Mouse (Mus musculus) lung, embryonic 16.5 days (tissue): ENCODE measurements around the gene Slc28a1. TPM values are rescaled to one million over a fixed set of nuclear protein-coding genes. Genes with fewer than 3 reads are reported as not detected.

ENCODE experiments used
- ATAC-seq: fragments of 200-750 bp; cut with Nextera tagmentation; 2 replicates; pipeline ENCODE4 v1.8.0; 2017; ENCODE audit warnings: low read depth, mild to moderate bottlenecking, moderate library complexity
- H3K27ac ChIP-seq: fragments of 300-500 bp; sonication (generic); 2 replicates; pipeline ENCODE4 v1.5.1; 2014; ENCODE audit warnings: mild to moderate bottlenecking, control low read depth, low read length
- H3K27me3 ChIP-seq: fragments of 300-500 bp; sonication (generic); 2 replicates; pipeline ENCODE4 v1.6.1; 2014; ENCODE audit warnings: low read depth, low read length, mixed read lengths; ENCODE audit not compliant: control insufficient read depth, insufficient read depth
- H3K36me3 ChIP-seq: fragments of 300-500 bp; sonication (generic); 2 replicates; pipeline ENCODE4 v1.6.1; 2014; ENCODE audit warnings: low read length; ENCODE audit not compliant: control insufficient read depth, insufficient read depth
- H3K4me1 ChIP-seq: fragments of 300-500 bp; sonication (generic); replicated peaks from 2 replicates; pipeline ENCODE4 v1.6.1; 2014; ENCODE audit warnings: low read length, mixed read lengths; ENCODE audit not compliant: control insufficient read depth, insufficient read depth
- H3K4me2 ChIP-seq: fragments of 300-500 bp; sonication (generic); 2 replicates; pipeline ENCODE4 v1.6.1; 2014; ENCODE audit warnings: low read depth, low read length, control low read depth
- H3K4me3 ChIP-seq: fragments of 300-500 bp; sonication (generic); 2 replicates; pipeline ENCODE4 v1.5.1; 2014; ENCODE audit warnings: mild to moderate bottlenecking, low read length, control low read depth
- H3K9ac ChIP-seq: fragments of 300-500 bp; sonication (generic); 2 replicates; pipeline ENCODE4 v1.6.1; 2014; ENCODE audit warnings: low read length, control low read depth
- H3K9me3 ChIP-seq: fragments of 300-500 bp; sonication (generic); 2 replicates; pipeline ENCODE4 v1.6.1; 2016; ENCODE audit warnings: low read length; ENCODE audit not compliant: control insufficient read depth
- WGBS: fragments of 180-500 bp; shearing (Covaris S2); extraction: QIAGEN DNeasy Blood & Tissue Kit; methylation state at CpG from one replicate; pipeline ENCODE4 v1.1.7; 2014; 5-methylcytosine and 5-hydroxymethylcytosine counted together
- polyA plus RNA-seq: library from polyadenylated mRNA; unstranded; fragments of >200 nt; fragmentation: Nextera tagmentation; extraction: Ambion mirVana; gene quantifications from 2 replicates; pipeline ENCODE4 v1.2.1, GENCODE M21; 2015

Slc28a1 gene
- polyA plus RNA-seq, result 0.06 TPM in 1 of 2 replicates, not detected in the other

- no peaks in the 10 kb centered on the region for H3K9me3 ChIP-seq
- no peak within 1 kb of the TSS for H3K4me2 ChIP-seq
- no peak within 1 kb of the TSS for H3K4me3 ChIP-seq
- no peaks in the 10 kb centered on the region for H3K27me3 ChIP-seq
- no peak within 1 kb of the TSS for H3K9ac ChIP-seq
- 61% methylated on average over 6 of the region's 6 CpGs for WGBS
- H3K36me3 ChIP-seq, result no peaks in the 10 kb centered on the region
- H3K4me1 ChIP-seq, result no peaks in the 10 kb centered on the region; the same call in none of the 2 replicates
- no peak for ATAC-seq
- no peak within 1 kb of the TSS for H3K27ac ChIP-seq
Observed at GRCm38 (mm10) chr7:81114555-81114954, at the start of gene Slc28a1. Gene Slc28a1, plus strand, starts transcription at chr7:81114799.

- no peaks in the 10 kb centered on the region for H3K9me3 ChIP-seq
- H3K9ac ChIP-seq, result no peak overlapping the region
- no peaks in the 10 kb centered on the region for H3K36me3 ChIP-seq
- H3K27me3 ChIP-seq, result no peaks in the 10 kb centered on the region
- H3K27ac ChIP-seq, result no peak overlapping the region
- WGBS, result 15% methylated on average over 6 of the region's 6 CpGs
- no peak overlapping the region for H3K4me3 ChIP-seq
- peak; percentile 49; the same call in 1 of the 2 replicates for ATAC-seq
- H3K4me2 ChIP-seq, result no peak overlapping the region
- no peaks in the 10 kb centered on the region for H3K4me1 ChIP-seq
Observed at GRCm38 (mm10) chr7:81066714-81067113, 47.9 kb upstream of the Slc28a1 start.

GRCm38 (mm10) chr7:81072463-81072862 is 42.1 kb upstream of the Slc28a1 start:
- H3K4me2 ChIP-seq, result no peak overlapping the region
- no peak overlapping the region for H3K9ac ChIP-seq
- H3K4me1 ChIP-seq, result peaks cover 23% of the 10 kb centered on the region
- peak; percentile 57 for ATAC-seq
- WGBS, result 21% methylated on average over 5 of the region's 5 CpGs
- H3K4me3 ChIP-seq, result no peak overlapping the region
- H3K27ac ChIP-seq, result 0 out of 2 replicates have a peak overlapping the region, but pooled peaks have one; percentile 19
- no peaks in the 10 kb centered on the region for H3K27me3 ChIP-seq
- no peaks in the 10 kb centered on the region for H3K36me3 ChIP-seq
- H3K9me3 ChIP-seq, result no peaks in the 10 kb centered on the region

GRCm38 (mm10) chr7:81073273-81073672 is 41.3 kb upstream of the Slc28a1 start:
- H3K36me3 ChIP-seq, result no peaks in the 10 kb centered on the region
- no peak for ATAC-seq
- no peaks in the 10 kb centered on the region for H3K27me3 ChIP-seq
- 84% methylated on average over 5 of the region's 5 CpGs for WGBS
- H3K4me2 ChIP-seq, result no peak overlapping the region
- peaks cover 23% of the 10 kb centered on the region for H3K4me1 ChIP-seq
- H3K4me3 ChIP-seq, result no peak overlapping the region
- H3K9me3 ChIP-seq, result no peaks in the 10 kb centered on the region
- no peak overlapping the region for H3K27ac ChIP-seq
- H3K9ac ChIP-seq, result no peak overlapping the region

- H3K9ac ChIP-seq, result peak overlapping the region; percentile 21; the same call in 1 of the 2 replicates
- no peak overlapping the region for H3K4me2 ChIP-seq
- peak; percentile 42 for ATAC-seq
- no peak overlapping the region for H3K4me3 ChIP-seq
- H3K27ac ChIP-seq, result peak overlapping the region; percentile 71
- H3K36me3 ChIP-seq, result no peaks in the 10 kb centered on the region
- H3K27me3 ChIP-seq, result no peaks in the 10 kb centered on the region
- H3K9me3 ChIP-seq, result no peaks in the 10 kb centered on the region
- 40% methylated on average over 9 of the region's 9 CpGs for WGBS
- peaks cover 27% of the 10 kb centered on the region for H3K4me1 ChIP-seq
Observed at GRCm38 (mm10) chr7:81074546-81074945, 40.1 kb upstream of the Slc28a1 start.

GRCm38 (mm10) chr7:81075299-81075698 is 39.3 kb upstream of the Slc28a1 start:
- WGBS, result 24% methylated on average over 7 of the region's 7 CpGs
- Histone ChIP-seq H3K27me3 (no peaks in the 10 kb centered on the region), H3K4me3 (no peak overlapping the region), H3K4me2 (no peak overlapping the region), H3K9ac (no peak overlapping the region; the same call in 1 of the 2 replicates), H3K9me3 (no peaks in the 10 kb centered on the region), H3K27ac (peak overlapping the region; percentile 71), H3K36me3 (no peaks in the 10 kb centered on the region), H3K4me1 (peaks cover 27% of the 10 kb centered on the region)
- ATAC-seq, result peak; percentile 57

GRCm38 (mm10) chr7:81075732-81076131 is 38.9 kb upstream of the Slc28a1 start:
- Histone ChIP-seq H3K9me3 (no peaks in the 10 kb centered on the region), H3K36me3 (no peaks in the 10 kb centered on the region), H3K9ac (no peak overlapping the region; the same call in 1 of the 2 replicates), H3K4me2 (no peak overlapping the region), H3K27me3 (no peaks in the 10 kb centered on the region), H3K4me1 (peaks cover 27% of the 10 kb centered on the region), H3K4me3 (no peak overlapping the region), H3K27ac (peak overlapping the region; percentile 71)
- ATAC-seq, result peak; percentile 10; the same call in 1 of the 2 replicates
- 64% methylated on average over 5 of the region's 5 CpGs for whole genome bisulfite sequencing

GRCm38 (mm10) chr7:81077009-81077408 is 37.6 kb upstream of the Slc28a1 start:
- Histone ChIP-seq H3K4me2 (no peak overlapping the region), H3K36me3 (no peaks in the 10 kb centered on the region), H3K9ac (no peak overlapping the region), H3K4me3 (no peak overlapping the region), H3K4me1 (peaks cover 26% of the 10 kb centered on the region), H3K27me3 (no peaks in the 10 kb centered on the region), H3K27ac (no peak overlapping the region), H3K9me3 (no peaks in the 10 kb centered on the region)
- 79% methylated on average over 6 of the region's 6 CpGs for WGBS
- ATAC-seq, result no peak

GRCm38 (mm10) chr7:81078740-81079139 is 35.9 kb upstream of the Slc28a1 start:
- H3K27ac ChIP-seq, result no peak overlapping the region
- no peak for ATAC-seq

More at GRCm38 (mm10) chr7:81078740-81079139, 35.9 kb upstream of the Slc28a1 start:
- WGBS, result 68% methylated on average over 6 of the region's 6 CpGs
- no peak overlapping the region for H3K4me3 ChIP-seq
- no peaks in the 10 kb centered on the region for H3K9me3 ChIP-seq
- H3K4me2 ChIP-seq, result no peak overlapping the region
- no peaks in the 10 kb centered on the region for H3K27me3 ChIP-seq
- H3K4me1 ChIP-seq, result peaks cover 19% of the 10 kb centered on the region
- no peaks in the 10 kb centered on the region for H3K36me3 ChIP-seq
- no peak overlapping the region for H3K9ac ChIP-seq
